Mouse (Mus musculus) brain, adult 2 months (tissue): Measurements from ENCODE around the gene 5830473C10Rik.
"Not testable (repeated sequence)": the region's sequence is repeated elsewhere in the genome, so short reads cannot be mapped to it uniquely, and the experiment has no call there.

Source experiments
- DNase-seq: peaks from one replicate; pipeline ENCODE4 v3.0.0; 2011; ENCODE audit warnings: low read depth, low spot score

5830473C10Rik gene

GRCm38 (mm10) chr5:90594945-90595344 lies 34.0 kb downstream of the 5830473C10Rik start:
- no peak for DNase-seq

- no peak for DNase-seq
Measured at GRCm38 (mm10) chr5:90596155-90596554, 35.2 kb downstream of the 5830473C10Rik start.

GRCm38 (mm10) chr5:90601469-90601868 lies 40.6 kb downstream of the 5830473C10Rik start:
- peak; percentile 66 for DNase-seq

- no peak for DNase-seq
Measured at GRCm38 (mm10) chr5:90603407-90603923, 42.6 kb downstream of the 5830473C10Rik start.

- DNase-seq = no peak
Measured at GRCm38 (mm10) chr5:90608906-90609305, 48.0 kb downstream of the 5830473C10Rik start.

- no peak for DNase-seq
Measured at GRCm38 (mm10) chr5:90611388-90611787, 50.5 kb downstream of the 5830473C10Rik start.

GRCm38 (mm10) chr5:90611996-90612611 lies 51.2 kb downstream of the 5830473C10Rik start:
- no peak for DNase-seq

- DNase-seq = not testable (repeated sequence)
Measured at GRCm38 (mm10) chr5:90612751-90613150, 51.8 kb downstream of the 5830473C10Rik start.

GRCm38 (mm10) chr5:90617859-90618258 lies 57.0 kb downstream of the 5830473C10Rik start:
- DNase-seq = no peak

- DNase-seq = peak; percentile 45
Measured at GRCm38 (mm10) chr5:90621316-90621715, 60.4 kb downstream of the 5830473C10Rik start.

- DNase-seq = peak; percentile 18
Measured at GRCm38 (mm10) chr5:90621726-90622125, 60.8 kb downstream of the 5830473C10Rik start.

GRCm38 (mm10) chr5:90623209-90623608 lies 62.3 kb downstream of the 5830473C10Rik start:
- DNase-seq = peak; percentile 28

GRCm38 (mm10) chr5:90624708-90625425 lies 64.0 kb downstream of the 5830473C10Rik start:
- no peak for DNase-seq

GRCm38 (mm10) chr5:90627423-90627822 lies 66.5 kb downstream of the 5830473C10Rik start:
- no peak for DNase-seq

GRCm38 (mm10) chr5:90628011-90628410 lies 67.1 kb downstream of the 5830473C10Rik start:
- no peak for DNase-seq

GRCm38 (mm10) chr5:90628530-90628929 lies 67.6 kb downstream of the 5830473C10Rik start:
- no peak for DNase-seq

- no peak for DNase-seq
Measured at GRCm38 (mm10) chr5:90634885-90635284, 74.0 kb downstream of the 5830473C10Rik start.

GRCm38 (mm10) chr5:90640286-90641217 lies 79.6 kb downstream of the 5830473C10Rik start, which contains the start of gene Rassf6:
Gene Rassf6 (minus strand): TSS chr5:90640657.
- peak; percentile 43 for DNase-seq

GRCm38 (mm10) chr5:90641218-90641610 lies 80.3 kb downstream of the 5830473C10Rik start:
- no peak for DNase-seq

GRCm38 (mm10) chr5:90645579-90645978 lies 84.7 kb downstream of the 5830473C10Rik start:
- DNase-seq = no peak

- DNase-seq = no peak
Measured at GRCm38 (mm10) chr5:90646398-90646797, 85.5 kb downstream of the 5830473C10Rik start.
